Mouse (Mus musculus): ENCODE data around the gene Rgs3.

The Rgs3 gene

GRCm38 (mm10) chr4:62605856-62606541 lies 46.4 kb downstream of the Rgs3 start:
- no peak for DNase-seq (ENCODE audit: low spot score)

DNA sequence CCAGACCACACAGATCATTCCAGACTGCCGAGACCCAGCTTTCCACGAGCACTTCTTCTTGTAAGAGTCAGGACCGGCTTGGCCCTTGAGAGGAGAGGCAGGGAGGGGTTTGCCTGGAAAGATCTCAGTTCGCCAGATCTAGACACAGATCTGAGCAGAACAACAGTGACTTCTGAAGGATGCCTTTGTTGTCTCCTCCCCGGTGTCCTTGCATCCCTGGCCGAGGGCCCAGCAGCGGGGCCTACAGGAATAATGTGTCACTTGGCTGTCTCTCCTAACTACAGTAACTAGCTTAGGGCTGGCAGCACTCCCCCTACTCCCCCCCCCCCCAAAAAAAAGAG lies 46.9 kb downstream of the Rgs3 start:
- no peak for DNase-seq (ENCODE audit: low spot score)

DNA sequence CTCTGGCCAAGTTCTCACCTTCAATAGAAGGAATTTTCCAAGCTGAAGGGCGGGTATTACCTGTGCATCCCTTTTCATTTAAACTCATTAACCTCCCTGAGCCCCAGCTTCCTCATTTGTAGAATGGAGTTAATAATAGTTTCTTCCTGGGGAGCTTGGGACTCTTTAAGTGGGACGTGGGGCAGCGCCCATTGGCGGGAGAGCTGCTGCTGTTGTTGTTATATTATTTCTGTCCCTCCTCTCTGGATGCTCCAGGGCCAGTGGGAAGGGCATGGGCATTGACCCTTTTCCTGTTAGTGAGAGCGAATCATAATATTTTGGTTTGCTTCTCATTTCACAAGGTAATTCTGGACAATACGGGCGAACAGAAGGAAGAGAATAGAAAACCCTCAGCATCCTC lies 47.3 kb downstream of the Rgs3 start:
- no peak for DNase-seq (ENCODE audit: low spot score)

GRCm38 (mm10) chr4:62607345-62607744 lies 47.7 kb downstream of the Rgs3 start:
- no peak for DNase-seq (ENCODE audit: low spot score)

GRCm38 (mm10) chr4:62607805-62608204 lies 48.2 kb downstream of the Rgs3 start:
- DNase-seq (ENCODE audit: low spot score), result no peak

- no peak for DNase-seq (ENCODE audit: low spot score)
Observed at GRCm38 (mm10) chr4:62609333-62609732, 49.7 kb downstream of the Rgs3 start.

DNA sequence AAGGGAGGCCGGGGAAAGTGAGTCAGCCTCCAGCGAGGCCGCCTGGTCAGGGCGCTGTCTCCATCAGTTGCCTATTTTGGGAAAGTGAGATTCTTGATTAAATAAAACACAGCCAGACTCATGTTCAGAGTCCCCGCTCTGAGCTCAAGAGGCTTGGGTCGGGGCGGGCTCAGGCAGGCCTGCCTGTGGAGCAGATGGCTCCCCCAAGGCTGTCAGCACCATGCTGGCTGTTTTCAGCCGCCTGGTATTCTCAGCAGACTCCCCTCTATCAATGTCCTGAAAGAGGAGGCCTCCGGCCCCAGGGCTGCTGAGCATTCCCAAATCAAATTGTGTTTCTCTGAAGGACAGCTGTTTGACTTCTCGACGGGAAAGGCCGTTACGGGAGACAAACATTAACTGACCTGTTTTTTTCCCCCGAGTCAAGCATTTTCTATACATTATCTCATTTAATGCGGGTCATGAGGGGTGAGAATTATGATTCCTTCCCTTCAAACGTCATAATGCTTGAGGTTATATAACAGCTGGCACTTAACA lies 50.6 kb downstream of the Rgs3 start:
- no peak for DNase-seq (ENCODE audit: low spot score)

GRCm38 (mm10) chr4:62612601-62613501 lies 53.2 kb downstream of the Rgs3 start:
- peak; percentile 54 for DNase-seq (ENCODE audit: low spot score)

- DNase-seq (ENCODE audit: low spot score), result no peak
Observed at GRCm38 (mm10) chr4:62613646-62614365, 54.2 kb downstream of the Rgs3 start.

DNA sequence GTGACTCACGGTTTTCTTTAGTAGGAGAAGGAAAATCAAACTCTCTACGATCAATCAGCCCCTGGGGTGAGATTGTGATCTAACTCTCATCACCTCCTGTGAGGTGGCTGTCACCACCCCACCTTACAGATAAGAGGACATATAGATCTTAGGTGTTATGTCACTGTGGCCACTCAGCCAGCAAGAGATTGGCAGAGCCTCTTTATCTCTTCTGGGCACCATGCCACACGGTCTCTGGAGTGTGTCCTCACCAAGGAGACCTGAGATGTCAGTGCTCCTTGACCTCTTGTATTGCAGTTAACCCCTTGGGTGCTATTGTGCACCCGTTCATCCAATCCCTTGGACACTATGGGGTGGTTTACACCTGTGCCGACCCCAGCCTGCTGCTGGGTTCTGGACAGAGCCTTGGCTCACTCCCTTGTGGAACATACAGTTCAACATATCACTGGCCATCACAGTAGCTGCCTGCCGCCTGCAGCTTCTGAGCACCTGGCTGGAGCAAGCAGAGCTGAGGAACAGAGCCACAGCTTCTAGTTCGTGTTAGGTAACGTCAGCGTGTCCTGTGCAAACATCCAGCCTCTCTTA lies 58.3 kb downstream of the Rgs3 start:
- no peak for DNase-seq (ENCODE audit: low spot score)

DNA sequence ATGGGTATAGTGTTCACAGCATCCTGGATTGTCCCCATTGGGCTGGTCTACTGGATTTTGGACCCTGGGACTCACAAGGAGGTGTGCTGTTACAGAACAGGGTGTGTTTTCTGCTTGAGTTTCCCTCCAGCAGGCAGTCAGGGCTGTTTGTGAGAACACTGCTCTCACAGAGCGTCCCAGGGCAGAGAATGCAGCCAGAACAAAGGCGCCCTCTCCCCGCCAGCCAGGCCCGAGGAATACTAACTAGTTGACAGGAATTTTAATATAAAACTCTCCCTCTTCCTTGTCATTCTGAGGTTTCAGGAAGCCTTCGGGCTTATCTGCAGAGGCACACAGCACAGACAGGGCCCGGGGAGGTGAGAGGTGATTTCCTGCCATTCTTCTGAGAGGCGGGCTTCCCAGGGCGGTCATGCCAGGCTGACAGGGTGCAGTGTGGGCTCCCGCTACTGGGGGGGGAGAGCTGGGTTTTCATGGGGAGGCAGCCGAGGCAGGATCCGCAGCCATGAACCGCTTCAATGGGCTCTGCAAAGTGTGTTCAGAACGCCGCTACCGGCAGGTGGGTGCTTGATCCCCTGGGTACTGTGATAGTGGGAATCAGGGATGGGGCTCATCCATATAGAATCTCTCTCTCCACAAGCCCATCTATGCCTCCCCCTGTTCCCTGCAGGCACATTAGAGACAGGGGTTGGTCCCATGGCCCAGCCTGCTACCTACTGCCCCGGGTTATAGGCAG lies 59.8 kb downstream of the Rgs3 start:
- no peak for DNase-seq (ENCODE audit: low spot score)

DNA sequence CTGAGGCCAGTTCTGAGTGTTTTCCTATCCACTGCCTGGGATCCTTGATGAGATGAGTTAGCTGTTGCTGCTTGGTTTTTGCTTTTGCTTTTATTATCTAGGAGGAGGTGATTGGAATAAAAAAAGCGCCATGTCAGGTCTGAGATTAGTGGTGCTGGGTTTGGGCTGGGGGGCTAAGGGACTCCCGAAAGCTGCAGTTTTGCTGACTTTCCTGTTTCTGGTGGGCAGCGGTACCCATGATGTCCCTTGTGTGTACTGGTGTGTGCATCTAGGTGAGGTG lies 60.3 kb downstream of the Rgs3 start:
- DNase-seq (ENCODE audit: low spot score), result no peak

DNA sequence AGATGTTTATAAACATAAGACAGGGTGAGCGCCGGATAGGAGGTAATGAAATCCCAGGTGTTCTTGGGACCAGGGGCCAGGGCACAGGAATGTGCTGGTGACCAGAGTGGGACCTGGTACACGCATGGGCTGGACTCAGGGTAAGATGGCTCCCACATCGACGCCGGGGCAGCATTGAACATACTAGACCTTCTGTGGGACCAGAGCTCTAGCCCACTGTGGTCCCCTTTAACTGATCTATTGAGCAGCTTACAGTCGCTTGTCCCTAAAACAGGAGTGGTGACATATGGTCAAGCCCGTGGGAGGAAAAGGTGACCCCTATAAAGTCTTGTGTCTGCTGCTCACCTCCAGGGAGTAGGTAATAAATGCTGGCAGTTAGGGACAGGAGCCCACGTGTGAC lies 61.5 kb downstream of the Rgs3 start:
- DNase-seq (ENCODE audit: low spot score), result no peak

DNA sequence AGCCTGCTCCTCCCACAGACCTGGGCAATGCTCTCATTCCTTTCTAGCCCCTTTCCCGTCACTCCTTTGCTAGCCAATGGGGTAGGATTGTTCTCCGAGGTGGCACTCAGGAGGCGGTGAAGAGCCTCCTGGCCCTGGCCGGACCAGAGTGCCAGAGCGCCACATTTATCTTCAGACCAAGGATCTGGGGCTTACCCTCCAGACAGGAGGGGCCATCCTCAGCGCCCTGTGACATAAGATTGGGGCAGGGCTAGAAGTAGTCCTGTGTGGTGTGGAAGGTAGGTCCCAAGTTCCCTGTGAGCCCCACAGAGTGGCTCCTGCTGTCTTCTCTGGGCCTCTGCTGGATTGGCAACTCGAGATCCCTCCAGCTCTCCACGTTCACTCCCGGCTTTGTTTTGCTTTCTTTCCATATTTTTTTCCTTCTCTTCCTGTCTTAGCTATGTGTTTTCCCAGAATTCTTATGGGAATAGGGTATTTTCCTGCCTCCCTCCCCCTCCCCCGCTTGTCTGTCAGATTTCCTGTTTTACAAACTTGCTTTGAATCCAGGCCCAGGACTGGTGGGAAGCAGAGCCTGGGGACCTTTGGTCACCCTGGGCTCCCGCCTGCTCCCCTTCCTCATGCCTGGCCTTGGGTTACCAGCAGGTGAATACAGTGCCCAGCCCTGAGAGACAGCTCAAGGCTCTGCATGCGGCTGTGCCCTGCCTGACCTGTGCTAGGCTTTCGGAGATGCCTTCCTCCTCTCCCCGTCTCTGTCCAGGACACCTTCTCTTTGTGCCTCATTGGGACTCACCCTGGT lies 62.4 kb downstream of the Rgs3 start:
- no peak for DNase-seq (ENCODE audit: low spot score)

DNA sequence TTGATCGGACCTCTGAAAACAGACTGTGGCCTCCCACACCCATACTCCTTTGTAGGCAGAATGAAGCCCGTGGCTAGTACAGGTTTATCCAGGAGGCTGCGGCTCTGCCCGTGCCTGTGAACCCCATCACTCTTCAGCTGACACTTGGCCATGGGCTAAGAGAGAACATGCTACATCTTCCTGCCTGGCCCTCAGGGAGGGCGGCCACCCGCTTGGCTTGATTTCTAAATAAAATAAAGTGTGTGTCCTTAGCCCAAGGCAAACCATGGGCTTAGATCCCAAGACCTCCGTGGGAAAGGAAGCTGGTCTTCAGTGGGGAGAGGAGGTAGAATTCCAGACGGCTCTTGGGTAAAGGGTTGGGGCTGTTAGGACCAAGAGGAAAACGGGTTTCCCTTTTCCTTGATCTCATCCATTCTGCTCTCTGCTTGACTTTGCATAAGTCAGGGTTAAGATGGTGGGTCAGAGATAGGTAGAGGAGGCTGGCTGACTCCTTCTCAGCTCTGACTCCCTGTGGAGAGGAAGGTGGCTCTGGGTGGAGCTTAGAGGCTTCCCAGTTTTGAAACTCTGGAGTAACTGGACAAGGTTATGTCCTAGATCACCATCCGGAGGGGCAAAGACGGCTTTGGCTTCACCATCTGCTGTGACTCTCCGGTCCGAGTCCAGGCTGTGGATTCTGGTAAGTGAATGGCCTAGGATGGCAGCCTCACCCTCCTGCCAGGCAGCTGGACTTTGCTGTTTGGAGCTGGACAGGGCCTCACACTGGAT lies 63.8 kb downstream of the Rgs3 start:
- DNase-seq (ENCODE audit: low spot score), result no peak

DNA sequence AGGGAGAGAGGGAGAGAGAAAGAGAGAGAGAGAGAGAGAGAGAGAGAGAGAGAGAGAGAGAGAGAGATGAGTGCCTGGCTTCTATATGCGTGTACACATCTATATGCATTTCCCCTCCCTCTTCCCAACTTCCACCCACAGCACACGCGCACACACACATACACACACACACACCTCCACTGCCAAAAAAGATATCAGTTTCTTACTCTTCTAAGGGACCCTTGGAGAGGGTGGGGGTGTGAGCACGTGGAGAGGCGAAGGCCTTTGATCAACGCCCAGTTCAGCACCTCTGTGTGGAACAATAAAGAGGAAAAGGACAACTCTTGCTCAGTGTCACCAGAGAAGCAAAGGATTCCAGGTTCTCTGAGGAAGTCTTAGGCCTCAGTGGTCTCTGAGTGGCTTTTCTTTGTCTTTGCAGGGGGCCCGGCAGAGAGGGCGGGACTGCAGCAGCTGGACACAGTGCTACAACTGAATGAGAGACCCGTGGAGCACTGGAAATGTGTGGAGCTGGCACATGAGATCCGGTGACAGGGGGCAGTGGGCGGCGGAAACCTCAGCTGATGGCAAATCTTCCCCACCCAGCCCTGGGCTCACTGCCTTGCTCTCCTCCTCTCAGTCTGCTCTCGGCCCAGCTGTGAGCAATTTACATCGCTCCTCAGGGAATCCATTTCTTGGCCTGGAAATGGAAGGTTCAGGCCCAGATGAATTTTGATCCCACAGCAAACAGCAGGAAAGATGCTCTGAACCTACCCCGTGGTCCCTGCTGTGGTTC lies 65.2 kb downstream of the Rgs3 start:
- no peak for DNase-seq (ENCODE audit: low spot score)

- DNase-seq (ENCODE audit: low spot score), result no peak
Observed at GRCm38 (mm10) chr4:62625451-62626061, 65.9 kb downstream of the Rgs3 start.

DNA sequence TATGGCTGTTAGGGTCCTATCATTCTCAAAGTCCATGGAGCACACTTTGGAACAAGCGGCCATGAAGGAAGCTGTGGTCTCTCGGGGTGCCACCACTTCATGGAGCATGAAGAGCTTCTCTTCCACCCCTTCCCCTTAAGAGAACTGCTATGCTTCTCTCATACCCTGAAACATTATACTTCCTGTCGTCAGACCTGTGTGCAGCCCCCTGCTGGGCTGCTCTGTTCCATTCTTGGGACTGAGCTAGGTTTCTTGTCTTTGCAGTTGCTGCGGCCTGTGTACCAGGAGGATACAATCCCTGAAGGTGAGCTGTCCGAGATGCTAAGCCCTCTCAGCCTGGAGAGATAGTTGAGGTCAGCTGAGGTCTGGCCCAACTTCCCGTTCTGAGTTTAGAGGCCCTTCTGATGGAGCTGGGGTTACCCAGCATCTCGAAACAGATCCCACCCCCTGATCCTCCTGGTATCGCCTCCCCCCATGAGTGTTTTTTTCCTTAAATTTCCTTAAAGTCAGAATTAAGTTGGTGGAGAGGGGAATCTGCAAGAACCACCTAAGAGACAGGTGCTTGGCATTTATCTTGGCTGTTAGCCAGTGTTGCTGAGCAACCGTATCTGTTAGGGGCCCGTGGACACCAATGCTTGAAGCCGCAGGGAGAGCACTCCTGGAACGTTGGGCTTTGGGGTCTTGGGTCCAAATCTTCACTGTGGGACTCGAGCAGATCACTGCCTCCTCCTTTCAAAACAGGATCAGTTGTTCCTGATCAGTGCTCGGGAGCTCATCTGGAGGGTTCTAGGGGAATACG lies 66.8 kb downstream of the Rgs3 start:
- DNase-seq (ENCODE audit: low spot score), result no peak
